Mouse (Mus musculus): ENCODE results near the gene Calr4.
A peak's percentile ranks its signal among the peaks of the same experiment; 100 is the strongest.

The Calr4 gene

GRCm38 (mm10) chr4:109234806-109235350, 593 bp downstream of the Calr4 start:
- peak; percentile 80 for DNase-seq (ENCODE audit: inconsistent ontology term)

- no peak for DNase-seq (ENCODE audit: inconsistent ontology term)
Observed at GRCm38 (mm10) chr4:109236186-109236879, 2.0 kb downstream of the Calr4 start.

GRCm38 (mm10) chr4:109238428-109239268, 4.4 kb downstream of the Calr4 start:
- DNase-seq (ENCODE audit: inconsistent ontology term), result peak; percentile 45

DNA sequence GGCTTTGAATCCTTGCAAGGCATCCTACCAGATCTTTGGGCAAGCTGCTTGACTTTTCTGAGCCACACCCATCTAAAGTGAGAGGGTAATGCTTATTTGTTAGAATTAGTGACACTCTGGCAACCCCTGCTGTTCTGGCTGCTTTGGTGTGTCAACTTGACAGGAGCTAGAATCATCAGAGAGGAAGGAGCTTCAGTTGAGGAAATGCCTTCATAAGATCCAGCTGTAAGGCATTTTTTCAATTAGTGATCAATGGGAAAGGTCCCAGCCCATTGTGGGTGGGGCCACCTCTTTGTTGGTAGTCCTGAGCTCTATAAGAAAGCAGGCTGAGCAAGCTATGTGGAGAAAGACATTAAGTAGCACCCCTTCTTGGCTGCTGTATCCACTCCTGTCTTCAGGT, 6.9 kb downstream of the Calr4 start:
- no peak for DNase-seq (ENCODE audit: inconsistent ontology term)

DNA sequence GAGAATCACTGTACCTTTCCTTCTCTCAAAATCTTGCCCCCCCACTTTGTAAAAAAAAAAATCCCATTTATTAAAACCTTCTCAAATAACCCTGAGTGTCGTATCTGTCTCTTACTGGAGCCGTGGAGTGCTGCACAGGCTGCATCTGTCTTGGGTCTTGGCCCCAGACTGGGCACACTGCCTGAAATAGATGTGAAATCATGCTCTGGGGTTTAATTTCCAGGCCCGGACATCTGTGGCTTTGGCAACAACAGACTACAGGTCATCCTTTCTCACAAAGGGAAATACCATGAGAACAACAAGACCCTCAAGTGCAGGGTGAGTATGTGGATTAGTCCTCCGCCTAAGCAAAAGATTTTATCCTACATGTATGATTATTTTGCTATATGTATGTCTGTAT, 7.6 kb downstream of the Calr4 start:
- DNase-seq (ENCODE audit: inconsistent ontology term), result peak; percentile 87

GRCm38 (mm10) chr4:109244506-109244905, 10.2 kb downstream of the Calr4 start:
- DNase-seq (ENCODE audit: inconsistent ontology term), result no peak

DNA sequence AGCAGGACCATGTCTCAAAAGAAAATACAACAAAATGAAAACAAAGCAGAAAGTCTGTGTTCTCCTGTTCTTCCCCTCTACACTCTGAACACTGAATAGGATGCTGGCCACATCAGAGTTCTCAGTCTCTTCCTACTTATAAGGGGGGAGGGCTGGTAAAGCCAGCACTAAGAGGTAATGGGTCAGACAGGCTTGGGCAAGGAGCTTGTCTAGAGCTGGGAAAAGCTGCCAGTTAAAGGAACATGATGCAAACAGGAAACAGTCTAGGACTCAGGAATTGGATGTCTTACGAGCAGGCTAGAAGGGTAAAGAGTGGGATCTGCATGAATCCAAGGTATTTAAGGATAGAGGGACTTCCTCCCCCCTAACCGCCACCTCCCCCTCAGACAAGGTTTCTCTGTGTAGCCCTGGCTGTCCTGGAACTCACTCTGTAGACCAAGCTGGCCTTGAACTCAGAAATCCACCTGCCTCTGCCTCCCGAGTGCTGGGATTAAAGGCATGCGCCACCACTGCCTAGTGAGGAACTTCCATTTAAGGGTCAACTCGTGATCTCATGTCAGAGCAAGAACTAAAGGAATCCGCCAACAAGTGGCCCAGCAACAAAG, 10.8 kb downstream of the Calr4 start:
- no peak for DNase-seq (ENCODE audit: inconsistent ontology term)

- DNase-seq (ENCODE audit: inconsistent ontology term), result no peak
Observed at GRCm38 (mm10) chr4:109251605-109252004, 17.3 kb downstream of the Calr4 start.

DNA sequence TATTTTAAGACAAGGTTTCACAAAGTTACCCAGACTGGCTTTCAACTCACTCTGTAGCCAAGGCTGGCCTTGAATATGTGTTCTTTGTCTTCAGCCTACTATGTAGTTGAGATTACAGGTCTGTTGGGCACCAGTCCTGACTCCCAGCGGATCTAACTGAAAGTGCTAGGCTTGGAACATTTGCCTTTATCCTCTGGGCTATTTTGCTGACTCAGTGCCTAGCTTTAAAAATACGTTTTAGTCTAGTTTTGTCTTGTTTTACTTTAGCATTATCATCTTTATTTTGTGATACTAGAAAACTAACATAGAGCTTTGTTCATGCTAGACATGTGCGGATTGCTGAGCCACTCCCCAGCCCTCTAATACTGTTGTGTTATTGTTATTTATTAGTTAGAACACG, 17.9 kb downstream of the Calr4 start:
- no peak for DNase-seq (ENCODE audit: inconsistent ontology term)

DNA sequence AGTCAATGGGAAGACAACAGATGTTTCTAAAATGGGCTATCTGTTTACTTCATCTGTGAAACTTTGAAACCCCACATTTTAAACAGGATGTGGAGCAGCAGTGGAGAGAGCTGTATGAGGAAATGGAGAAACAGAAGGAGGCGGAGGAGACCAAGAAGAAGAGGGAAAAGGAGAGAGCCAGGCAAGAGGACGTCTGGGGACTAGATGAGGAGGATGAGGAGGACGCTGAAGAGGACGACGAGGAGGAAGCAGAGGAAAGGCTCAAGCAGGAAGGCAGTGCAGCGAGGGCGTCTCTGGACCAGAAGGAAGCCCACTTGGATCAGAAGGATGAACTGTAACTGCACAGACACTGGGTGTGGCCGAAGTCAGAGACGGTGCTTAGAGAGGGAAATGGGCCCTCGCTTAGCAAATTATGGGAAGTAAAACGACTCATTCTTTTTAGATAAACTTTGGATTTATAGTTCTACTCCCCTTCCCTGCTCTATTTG, 19.4 kb downstream of the Calr4 start:
- no peak for DNase-seq (ENCODE audit: inconsistent ontology term)

GRCm38 (mm10) chr4:109254511-109254910, 20.2 kb downstream of the Calr4 start:
- DNase-seq (ENCODE audit: inconsistent ontology term), result no peak

GRCm38 (mm10) chr4:109255321-109255720, 21.0 kb downstream of the Calr4 start:
- no peak for DNase-seq (ENCODE audit: inconsistent ontology term)

GRCm38 (mm10) chr4:109255727-109256417, 21.6 kb downstream of the Calr4 start:
- DNase-seq (ENCODE audit: inconsistent ontology term), result no peak

DNA sequence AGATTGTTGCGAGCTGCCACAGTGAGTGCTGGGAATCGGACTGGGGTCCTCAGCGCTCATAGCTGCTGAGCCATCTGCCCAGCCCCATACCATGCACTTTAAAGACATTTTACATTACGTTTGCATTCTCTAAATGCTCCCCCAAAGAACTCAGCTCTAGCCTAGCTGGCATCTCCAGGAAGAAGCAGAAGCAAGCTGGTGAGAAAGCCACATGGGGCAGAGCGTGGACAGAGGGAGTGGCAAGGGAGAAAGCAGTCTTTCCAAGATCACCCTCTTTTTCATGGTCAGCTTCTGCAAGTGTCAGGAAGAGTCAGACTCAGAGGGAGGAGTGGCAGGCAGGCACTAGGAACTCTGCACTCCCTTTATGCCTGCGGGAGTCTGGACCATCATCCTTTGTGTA, 22.5 kb downstream of the Calr4 start:
- no peak for DNase-seq (ENCODE audit: inconsistent ontology term)

DNA sequence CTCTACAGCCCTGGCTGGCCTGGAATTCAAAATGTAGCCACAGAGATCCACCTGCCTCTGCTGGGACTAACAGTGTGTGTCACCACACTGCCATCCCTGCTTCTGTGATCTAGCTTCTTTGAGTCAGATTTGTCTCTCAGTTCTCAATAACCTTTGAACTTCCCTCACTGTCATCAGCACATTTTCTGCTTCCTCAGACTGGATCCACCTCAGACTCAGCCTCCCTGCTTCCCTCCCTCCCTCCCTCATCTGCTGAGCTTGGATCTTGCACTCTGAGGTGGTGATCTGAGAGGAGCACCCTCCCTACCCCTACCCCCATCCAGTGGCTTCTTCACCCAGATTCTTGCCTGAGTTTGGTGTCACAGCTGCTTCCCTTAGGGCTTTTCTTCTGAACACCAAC, 23.4 kb downstream of the Calr4 start:
- no peak for DNase-seq (ENCODE audit: inconsistent ontology term)

DNA sequence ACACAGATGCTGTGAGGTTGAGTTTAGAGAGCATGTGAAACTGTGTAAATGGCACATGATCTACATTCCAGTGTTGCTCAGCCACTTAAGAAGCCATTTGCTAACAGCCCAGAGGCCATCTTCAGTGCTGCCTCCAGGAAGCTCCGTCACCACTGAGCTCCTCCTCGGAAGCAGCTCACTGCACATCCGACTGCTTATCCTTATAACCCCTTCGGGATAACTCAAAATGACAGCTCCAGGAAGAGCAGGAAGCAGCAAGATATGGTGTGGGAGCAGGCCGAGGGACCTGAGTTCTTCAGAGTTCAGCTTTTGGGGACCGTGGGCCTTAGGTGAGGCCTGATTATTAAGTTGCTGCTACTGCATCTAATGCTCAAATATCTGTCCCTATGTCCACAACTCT, 27.8 kb downstream of the Calr4 start:
- no peak for DNase-seq (ENCODE audit: inconsistent ontology term)

DNA sequence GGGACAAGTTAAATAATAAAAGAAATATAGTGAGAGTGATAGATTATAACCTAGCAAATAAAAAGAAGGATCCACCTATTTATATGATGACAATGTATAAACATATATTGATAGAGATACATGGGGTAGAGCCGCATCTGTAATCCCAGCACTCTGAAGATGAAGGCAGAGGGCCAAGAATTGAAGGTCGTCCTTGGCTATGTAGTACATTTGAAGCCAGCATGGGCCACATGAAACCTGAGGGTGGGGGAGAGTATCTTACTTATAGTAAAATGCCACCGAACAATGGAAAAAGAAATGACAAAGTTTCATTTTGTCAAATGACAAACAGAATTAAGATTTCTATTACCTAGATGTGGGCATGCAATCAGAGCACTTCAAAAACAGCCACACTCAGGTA, 31.8 kb downstream of the Calr4 start:
- DNase-seq (ENCODE audit: inconsistent ontology term), result no peak

DNA sequence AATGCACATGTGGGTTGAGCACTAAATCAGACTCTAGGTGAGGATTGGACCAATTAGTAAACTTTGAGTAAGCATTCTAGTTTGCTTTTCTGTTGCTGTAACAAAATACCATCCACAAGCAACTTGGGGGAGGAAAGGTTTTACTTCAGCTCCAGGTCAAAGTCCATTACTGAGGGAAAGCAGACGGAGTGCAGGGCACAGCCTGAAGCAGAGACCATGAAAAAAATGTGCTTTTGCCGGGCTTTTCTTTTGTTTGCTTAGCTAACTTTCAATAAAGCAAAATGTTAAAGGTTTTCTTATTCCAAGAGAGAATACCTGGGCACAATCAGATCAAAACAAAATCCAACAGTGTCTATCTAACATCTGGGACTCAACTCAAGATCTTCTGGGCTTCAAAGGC, 32.5 kb downstream of the Calr4 start:
- no peak for DNase-seq (ENCODE audit: inconsistent ontology term)

- no peak for DNase-seq (ENCODE audit: inconsistent ontology term)
Observed at GRCm38 (mm10) chr4:109267452-109267851, 33.2 kb downstream of the Calr4 start.

GRCm38 (mm10) chr4:109268903-109269302, 34.6 kb downstream of the Calr4 start:
- no peak for DNase-seq (ENCODE audit: inconsistent ontology term)

DNA sequence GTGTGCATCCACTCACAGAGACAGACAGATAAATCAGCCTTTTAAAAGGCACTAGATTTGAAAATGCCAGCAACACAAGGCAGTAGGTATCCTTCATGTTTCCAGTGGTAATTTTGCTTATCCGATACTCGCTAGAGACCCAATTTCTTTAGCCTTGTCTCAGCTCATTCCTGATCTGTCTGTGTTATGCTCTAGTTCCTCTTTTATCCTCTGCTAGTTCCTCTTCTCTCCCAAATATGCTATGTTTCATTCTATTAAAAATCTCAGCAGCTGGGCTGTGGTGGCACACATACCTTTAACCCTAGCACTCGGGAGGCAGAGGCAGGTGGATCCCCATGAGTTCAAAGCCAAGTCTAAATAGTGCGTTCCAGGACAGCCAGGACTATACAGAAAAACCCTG, 37.5 kb downstream of the Calr4 start:
- no peak for DNase-seq (ENCODE audit: inconsistent ontology term)
